Mouse (Mus musculus): Measurements from ENCODE around the gene Bcl6b. TPM values are rescaled to one million over a fixed set of nuclear protein-coding genes. Genes with fewer than 3 reads are reported as not detected.
A peak's percentile ranks its signal among the peaks of the same experiment; 100 is the strongest.

The Bcl6b gene
- total RNA-seq, 2 experiments from 2014 or later, result 10.7 to 18.9 TPM

Small RNA genes lying within 50 kb of the gene (microRNA-seq; reads per million reads assigned to microRNA genes)
- gene Mir195a (8,558 reads per million, percentile 93 among the genes with 10 or more reads in this experiment), gene Mir497 (not detected), gene Mir497b (not detected)

Other genes with a start within 250 kb of the Bcl6b start
- gene Ctdnep1, start 248.6 kb downstream of the Bcl6b start, total RNA-seq (2021), result 100 to 1,000 TPM; 112 to 132 TPM
- gene Elp5, start 247.3 kb downstream of the Bcl6b start, total RNA-seq (2021), result 10 to 100 TPM; 66.4 to 80.3 TPM
- gene Gabarap, start 238.7 kb downstream of the Bcl6b start, total RNA-seq (2021), result 100 to 1,000 TPM; 421 to 450 TPM
- 10 to 100 TPM; 54.6 to 57.1 TPM for gene Phf23, start 234.0 kb downstream of the Bcl6b start, total RNA-seq (2021)
- 10 to 100 TPM; 15.6 to 17.4 TPM for gene Dvl2, start 229.2 kb downstream of the Bcl6b start, total RNA-seq (2021)
- 100 to 1,000 TPM; 543 to 557 TPM for gene Acadvl, start 214.4 kb downstream of the Bcl6b start, total RNA-seq (2021)
- gene Dlg4, start 212.9 kb downstream of the Bcl6b start, total RNA-seq (2021), result 10 to 100 TPM; 27.4 to 40.4 TPM
- gene Asgr1, start 175.7 kb downstream of the Bcl6b start, total RNA-seq (2021), result under 1 TPM in 1 of 2 experiments, not detected in 1; 0.33 TPM
- 1 to 10 TPM in 1 of 2 experiments, under 1 TPM in 1; 0.60 to 2.1 TPM for gene Asgr2, start 137.2 kb downstream of the Bcl6b start, total RNA-seq (2021)
- 1 to 10 TPM; 2.7 to 3.4 TPM for gene Mgl2, start 99.5 kb downstream of the Bcl6b start, total RNA-seq (2021)
- 1 to 10 TPM; 2.4 to 6.5 TPM for gene Clec10a, start 73.6 kb downstream of the Bcl6b start, total RNA-seq (2021)
- under 1 TPM in 1 of 2 experiments, not detected in 1; 0.23 TPM for gene Slc16a11, start 17.0 kb downstream of the Bcl6b start, total RNA-seq (2021)
- gene Slc16a13, start 8.7 kb downstream of the Bcl6b start, total RNA-seq (2021), result 1 to 10 TPM; 2.7 to 3.0 TPM
- gene 0610010K14Rik, start 8.1 kb upstream of the Bcl6b start, total RNA-seq (2021), result 10 to 100 TPM; 38.6 to 61.4 TPM
- 1 to 10 TPM; 4.9 to 7.3 TPM for gene Gm21988, start 10.0 kb upstream of the Bcl6b start, total RNA-seq (2021)
- gene Rnasek, start 10.0 kb upstream of the Bcl6b start, total RNA-seq (2021), result 100 to 1,000 TPM; 224 to 245 TPM
- 1 to 10 TPM; 1.2 to 1.8 TPM for gene Alox12, start 25.6 kb upstream of the Bcl6b start, total RNA-seq (2021)
- gene Alox12e, start 92.8 kb upstream of the Bcl6b start, total RNA-seq (2021), result not detected
- 1 to 10 TPM; 1.9 to 6.0 TPM for gene Alox15, start 122.2 kb upstream of the Bcl6b start, total RNA-seq (2021)
- 10 to 100 TPM; 24.6 to 26.0 TPM for gene Pelp1, start 180.2 kb upstream of the Bcl6b start, total RNA-seq (2021)
- gene Arrb2, start 202.8 kb upstream of the Bcl6b start, total RNA-seq (2021), result 10 to 100 TPM; 18.5 to 26.6 TPM
- gene Med11, start 222.1 kb upstream of the Bcl6b start, total RNA-seq (2021), result 10 to 100 TPM; 20.3 to 24.4 TPM
- gene Zmynd15, start 229.6 kb upstream of the Bcl6b start, total RNA-seq (2021), result 1 to 10 TPM; 1.4 to 1.8 TPM
- gene Cxcl16, start 230.2 kb upstream of the Bcl6b start, total RNA-seq (2021), result 1 to 10 TPM; 7.4 to 8.5 TPM

All from adrenal gland, postnatal 36 days (tissue).